Comparison of ENCODE assay signal across 10 mouse cellular contexts in genomic region chr5:98902339-98902738, GRCm38 (mm10). TPM values are rescaled to one million over a fixed set of nuclear protein-coding genes. Genes with fewer than 3 reads are reported as not detected.
DNase-seq lines count a peak whose midpoint lies in the region; ATAC-seq and TF ChIP-seq lines count a peak whose summit lies in the region.
"Had no signal": no experiment of that assay in that cellular context is flagged by ENCODE, and none has a peak within 500 bp of the region (broad histone marks: within the 10 kb centered on the region; RNA-seq: fewer than 3 reads in every experiment).

No protein-coding gene starts in this region.

- no peak overlapping the region for H3K4me2 ChIP-seq in hindbrain, embryonic 11.5 days (replicated peaks; ENCODE audit: low read depth, low read length)
- no peak overlapping the region for H3K4me2 ChIP-seq in hindbrain, embryonic 12.5 days (replicated peaks)
- no peak overlapping the region for H3K4me2 ChIP-seq in midbrain, embryonic 11.5 days
- no peak overlapping the region for H3K4me2 ChIP-seq in forebrain, embryonic 15.5 days (replicated peaks)
- H3K4me2 ChIP-seq in stomach, postnatal 0 days (replicated peaks; ENCODE audit: low read depth) = no peak overlapping the region
- H3K4me2 ChIP-seq: embryonic facial prominence, embryonic 15.5 days had no signal

- WGBS in hindbrain, embryonic 11.5 days = 68% methylated on average over 4 of the region's 4 CpGs
- 66% methylated on average over 4 of the region's 4 CpGs for whole genome bisulfite sequencing in hindbrain, embryonic 12.5 days
- 64% methylated on average over 4 of the region's 4 CpGs for WGBS in midbrain, embryonic 11.5 days
- WGBS in midbrain, embryonic 10.5 days = 76% methylated on average over 4 of the region's 4 CpGs
- 63% methylated on average over 4 of the region's 4 CpGs for WGBS in forebrain, embryonic 15.5 days
- WGBS in stomach, postnatal 0 days = 69% methylated on average over 4 of the region's 4 CpGs

- no peaks in the 10 kb centered on the region for H3K4me1 ChIP-seq in hindbrain, embryonic 11.5 days (replicated peaks; ENCODE audit: control insufficient read depth, insufficient read depth, low read length)
- H3K4me1 ChIP-seq in hindbrain, embryonic 12.5 days = no peaks in the 10 kb centered on the region
- H3K4me1 ChIP-seq in midbrain, embryonic 11.5 days (ENCODE audit: control insufficient read depth, insufficient read depth, low read length) = no peaks in the 10 kb centered on the region
- no peaks in the 10 kb centered on the region for H3K4me1 ChIP-seq in midbrain, embryonic 10.5 days
- 0 out of 2 replicates have a peak, but pooled peaks cover 3% of the 10 kb centered on the region for H3K4me1 ChIP-seq in forebrain, embryonic 15.5 days
- H3K4me1 ChIP-seq in stomach, postnatal 0 days (replicated peaks; ENCODE audit: control insufficient read depth, insufficient read depth) = no peaks in the 10 kb centered on the region
- H3K4me1 ChIP-seq: embryonic facial prominence, embryonic 15.5 days had no signal

- TF ChIP-seq EP300 in stomach, postnatal 0 days (optimal IDR thresholded peaks at IDR 0.05) = no peak

- no peaks in the 10 kb centered on the region for H3K36me3 ChIP-seq in hindbrain, embryonic 11.5 days (ENCODE audit: control insufficient read depth, insufficient read depth, low read length)
- no peaks in the 10 kb centered on the region for H3K36me3 ChIP-seq in hindbrain, embryonic 12.5 days
- no peaks in the 10 kb centered on the region for H3K36me3 ChIP-seq in midbrain, embryonic 11.5 days (ENCODE audit: control insufficient read depth, insufficient read depth, low read length)
- no peaks in the 10 kb centered on the region for H3K36me3 ChIP-seq in midbrain, embryonic 10.5 days
- H3K36me3 ChIP-seq in forebrain, embryonic 15.5 days = no peaks in the 10 kb centered on the region
- no peaks in the 10 kb centered on the region for H3K36me3 ChIP-seq in stomach, postnatal 0 days (ENCODE audit: control insufficient read depth, insufficient read depth, low read length)
- H3K36me3 ChIP-seq: embryonic facial prominence, embryonic 15.5 days had no signal

- no peak overlapping the region for H3K9ac ChIP-seq in hindbrain, embryonic 11.5 days (ENCODE audit: low read depth, low read length)
- no peak overlapping the region for H3K9ac ChIP-seq in hindbrain, embryonic 12.5 days
- no peak overlapping the region for H3K9ac ChIP-seq in midbrain, embryonic 11.5 days (ENCODE audit: low read length)
- no peak overlapping the region for H3K9ac ChIP-seq in forebrain, embryonic 15.5 days (replicated peaks)
- no peak overlapping the region for H3K9ac ChIP-seq in stomach, postnatal 0 days (ENCODE audit: low read length)
- H3K9ac ChIP-seq: embryonic facial prominence, embryonic 15.5 days had no signal

- H3K4me3 ChIP-seq in hindbrain, embryonic 11.5 days (ENCODE audit: low read depth, low read length) = no peak overlapping the region
- no peak overlapping the region for H3K4me3 ChIP-seq in hindbrain, embryonic 12.5 days
- no peak overlapping the region for H3K4me3 ChIP-seq in midbrain, embryonic 11.5 days (ENCODE audit: low read depth, low read length)
- no peak overlapping the region for H3K4me3 ChIP-seq in midbrain, embryonic 10.5 days
- H3K4me3 ChIP-seq in forebrain, embryonic 15.5 days = no peak overlapping the region
- H3K4me3 ChIP-seq in stomach, postnatal 0 days (ENCODE audit: low read depth, low read length) = no peak overlapping the region
- H3K4me3 ChIP-seq: embryonic facial prominence, embryonic 15.5 days had no signal

- peak; percentile 74 for TF ChIP-seq CTCF in stomach, postnatal 0 days (IDR thresholded peaks at IDR 0.05; ENCODE audit: low read depth)

- no peaks in the 10 kb centered on the region for H3K27me3 ChIP-seq in hindbrain, embryonic 11.5 days (ENCODE audit: control insufficient read depth, insufficient read depth, low read length)
- no peaks in the 10 kb centered on the region for H3K27me3 ChIP-seq in hindbrain, embryonic 12.5 days
- H3K27me3 ChIP-seq in midbrain, embryonic 11.5 days (ENCODE audit: control insufficient read depth, insufficient read depth, low read length) = no peaks in the 10 kb centered on the region
- H3K27me3 ChIP-seq in midbrain, embryonic 10.5 days (ENCODE audit: low read depth, poor library complexity, severe bottlenecking) = no peaks in the 10 kb centered on the region
- no peaks in the 10 kb centered on the region for H3K27me3 ChIP-seq in forebrain, embryonic 15.5 days
- no peaks in the 10 kb centered on the region for H3K27me3 ChIP-seq in stomach, postnatal 0 days (ENCODE audit: control insufficient read depth, insufficient read depth, low read length)
- H3K27me3 ChIP-seq: embryonic facial prominence, embryonic 15.5 days had no signal

- H3K27ac ChIP-seq in hindbrain, embryonic 11.5 days (ENCODE audit: low read depth, low read length) = no peak overlapping the region
- no peak overlapping the region for H3K27ac ChIP-seq in hindbrain, embryonic 12.5 days
- H3K27ac ChIP-seq in midbrain, embryonic 11.5 days (ENCODE audit: low read depth, low read length) = no peak overlapping the region
- no peak overlapping the region for H3K27ac ChIP-seq in midbrain, embryonic 10.5 days (replicated peaks)
- H3K27ac ChIP-seq in forebrain, embryonic 15.5 days (replicated peaks) = no peak overlapping the region
- H3K27ac ChIP-seq in stomach, postnatal 0 days (replicated peaks) = no peak overlapping the region
- H3K27ac ChIP-seq: embryonic facial prominence, embryonic 15.5 days; macrophage had no signal

- no peak for ATAC-seq in hindbrain, embryonic 11.5 days (ENCODE audit: low FRiP score)
- ATAC-seq in hindbrain, embryonic 12.5 days (ENCODE audit: low FRiP score) = no peak
- no peak for ATAC-seq in midbrain, embryonic 11.5 days (ENCODE audit: low FRiP score)
- 0 out of 2 replicates have a peak, but pooled peaks have one; percentile 26 for ATAC-seq in forebrain, embryonic 15.5 days (replicated peaks)
- ATAC-seq in stomach, postnatal 0 days (ENCODE audit: low FRiP score, low TSS enrichment) = no peak

- DNase-seq in hindbrain, embryonic 11.5 days (ENCODE audit: low spot score) = peak; percentile 40
- peak; percentile 83 for DNase-seq in midbrain, embryonic 11.5 days (ENCODE audit: low spot score, missing footprints)
- DNase-seq in midbrain, embryonic 10.5 days (ENCODE audit: low spot score) = no peak
- no peak for DNase-seq in stomach, postnatal 0 days (ENCODE audit: low spot score)
- no peak for DNase-seq in testis, postnatal 10 days (ENCODE audit: low spot score)
- DNase-seq in spleen, adult 18-20 months = no peak

- H3K9me3 ChIP-seq in hindbrain, embryonic 11.5 days (ENCODE audit: control insufficient read depth, low read length) = no peaks in the 10 kb centered on the region
- no peaks in the 10 kb centered on the region for H3K9me3 ChIP-seq in hindbrain, embryonic 12.5 days (replicated peaks)
- H3K9me3 ChIP-seq in midbrain, embryonic 11.5 days (ENCODE audit: control insufficient read depth, low read length) = no peaks in the 10 kb centered on the region
- H3K9me3 ChIP-seq in midbrain, embryonic 10.5 days (replicated peaks) = peaks cover 9% of the 10 kb centered on the region; the same call in 1 of the 2 replicates
- 0 out of 2 replicates have a peak, but pooled peaks cover 7% of the 10 kb centered on the region for H3K9me3 ChIP-seq in forebrain, embryonic 15.5 days
- H3K9me3 ChIP-seq in stomach, postnatal 0 days (ENCODE audit: control insufficient read depth, low read length) = no peaks in the 10 kb centered on the region
- H3K9me3 ChIP-seq: embryonic facial prominence, embryonic 15.5 days had no signal

RNA-seq across cellular contexts. Expression of gene Bmp3, which starts 48.1 kb away (rescaled TPM):
- 1.3 and 2.1 TPM in 2 replicates for polyA plus RNA-seq in hindbrain, embryonic 11.5 days (2014; fragmentation: Nextera tagmentation; extraction: Ambion mirVana)
- polyA plus RNA-seq in hindbrain, embryonic 12.5 days (2016; fragmentation: Nextera tagmentation; extraction: Ambion mirVana) = 2.5 and 2.7 TPM in 2 replicates
- 0.67 and 0.81 TPM in 2 replicates for polyA plus RNA-seq in midbrain, embryonic 11.5 days (2014; fragmentation: Nextera tagmentation; extraction: Ambion mirVana)
- 0.10 and 0.41 TPM in 2 replicates for polyA plus RNA-seq in midbrain, embryonic 10.5 days (2016; fragmentation: Nextera tagmentation; extraction: Ambion mirVana)
- 1.6 and 2.0 TPM in 2 replicates for polyA plus RNA-seq in forebrain, embryonic 15.5 days (2015; fragmentation: Nextera tagmentation; extraction: Ambion mirVana)
- polyA plus RNA-seq in stomach, postnatal 0 days (2015; fragmentation: Nextera tagmentation; extraction: Ambion mirVana) = 1.4 and 1.7 TPM in 2 replicates
- polyA plus RNA-seq: macrophage had no signal

Comparison
In these comparisons a context has a peak if more than half of its experiments do, and no peak if none do; other contexts are left out.
1. DNase-seq: peak in hindbrain, embryonic 11.5 days (single experiment) and midbrain, embryonic 11.5 days (single experiment); none in midbrain, embryonic 10.5 days (single experiment), stomach, postnatal 0 days (single experiment), testis, postnatal 10 days (single experiment) and spleen, adult 18-20 months (0 of 2).